Mouse (Mus musculus) urinary bladder, postnatal 14 days (tissue): ENCODE measurements around the gene Zswim1.
"Not testable (repeated sequence)": the region's sequence is repeated elsewhere in the genome, so short reads cannot be mapped to it uniquely, and the experiment has no call there.

Experiments used
- DNase-seq: peaks from one replicate; pipeline ENCODE4 v3.0.0; 2021; ENCODE audit warnings: low spot score

The Zswim1 gene

GRCm38 (mm10) chr2:164793236-164793635, 29.2 kb upstream of the Zswim1 start:
- DNase-seq: peak; percentile 57

- DNase-seq: no peak
These were observed 28.7 kb upstream of the Zswim1 start for GRCm38 (mm10) chr2:164793772-164794171.

GRCm38 (mm10) chr2:164794293-164794692, 28.2 kb upstream of the Zswim1 start:
- peak; percentile 83 for DNase-seq

GRCm38 (mm10) chr2:164795868-164796267, 26.6 kb upstream of the Zswim1 start:
- no peak for DNase-seq

GRCm38 (mm10) chr2:164798554-164798953, 23.9 kb upstream of the Zswim1 start:
- not testable (repeated sequence) for DNase-seq

- DNase-seq: no peak
These were observed 22.1 kb upstream of the Zswim1 start for GRCm38 (mm10) chr2:164800252-164801004.

- no peak for DNase-seq
These were observed 19.1 kb upstream of the Zswim1 start for GRCm38 (mm10) chr2:164803201-164803920.

GRCm38 (mm10) chr2:164803921-164804313, 18.6 kb upstream of the Zswim1 start:
- DNase-seq: no peak

GRCm38 (mm10) chr2:164804533-164805331, 17.8 kb upstream of the Zswim1 start, which contains the start of the genes Acot8 and Zswim3:
Gene Acot8 (minus strand): TSS chr2:164804882.
Gene Zswim3 (plus strand): TSS chr2:164805098.
- DNase-seq: peak; percentile 98

GRCm38 (mm10) chr2:164805332-164805718, 17.2 kb upstream of the Zswim1 start:
- DNase-seq: no peak

GRCm38 (mm10) chr2:164806614-164807013, 15.9 kb upstream of the Zswim1 start:
- DNase-seq: no peak

- DNase-seq: no peak
These were observed 8.9 kb upstream of the Zswim1 start for GRCm38 (mm10) chr2:164813557-164813956.

- no peak for DNase-seq
These were observed 7.1 kb upstream of the Zswim1 start for GRCm38 (mm10) chr2:164815348-164815747.

GRCm38 (mm10) chr2:164815821-164816220, 6.7 kb upstream of the Zswim1 start:
- DNase-seq: no peak

- no peak for DNase-seq
These were observed 5.3 kb upstream of the Zswim1 start for GRCm38 (mm10) chr2:164817206-164817605.

GRCm38 (mm10) chr2:164817703-164818102, 4.8 kb upstream of the Zswim1 start:
- no peak for DNase-seq

- no peak for DNase-seq
These were observed 1.4 kb upstream of the Zswim1 start for GRCm38 (mm10) chr2:164821060-164821459.

- DNase-seq: no peak
These were observed 697 bp downstream of the Zswim1 start for GRCm38 (mm10) chr2:164823181-164823585.

GRCm38 (mm10) chr2:164823969-164824368, 1.5 kb downstream of the Zswim1 start:
- no peak for DNase-seq

GRCm38 (mm10) chr2:164825521-164825920, 3.0 kb downstream of the Zswim1 start:
- no peak for DNase-seq

- DNase-seq: no peak
These were observed 4.8 kb downstream of the Zswim1 start for GRCm38 (mm10) chr2:164827146-164827850.

GRCm38 (mm10) chr2:164828437-164828836, 6.0 kb downstream of the Zswim1 start, which contains the start of gene Spata25:
Gene Spata25 (minus strand): TSS chr2:164828537.
- DNase-seq: no peak
